Mouse (Mus musculus) lung, postnatal 0 days (tissue): Measurements from ENCODE around the gene Hdhd3.

Experiments used
- CTCF ChIP-seq: IDR thresholded peaks from 2 replicates; pipeline ENCODE4 v1.5.1; 2016; ENCODE audit warnings: antibody characterized with exemption, mild to moderate bottlenecking
- EP300 ChIP-seq: IDR thresholded peaks from 2 replicates; pipeline ENCODE4 v1.6.1; 2016; ENCODE audit warnings: antibody characterized with exemption, mild to moderate bottlenecking, control low read depth

DNA sequence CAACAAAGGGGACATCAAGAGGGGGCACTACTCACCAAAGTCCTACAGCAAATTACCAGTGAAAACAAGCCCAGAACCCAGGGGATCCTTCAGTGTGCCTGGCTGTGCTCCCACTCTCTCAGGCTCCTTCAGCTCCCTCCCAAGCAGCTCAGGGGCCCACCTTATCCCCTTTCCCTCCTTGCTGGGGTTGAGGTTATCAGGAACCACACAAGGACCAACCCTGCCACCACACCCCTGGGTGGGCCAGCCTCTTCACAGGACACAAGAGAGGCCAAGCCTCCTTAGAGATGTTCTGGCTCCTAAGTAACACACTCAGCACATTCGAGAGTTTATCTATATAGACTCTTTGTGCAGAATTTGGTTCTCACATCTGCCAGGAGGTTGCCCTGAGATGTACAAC is 13.3 kb upstream of the Hdhd3 start:
- TF ChIP-seq CTCF (no peak), EP300 (no peak)
